Comparison of ENCODE assay signal across 8 mouse cellular contexts in the genomic region with DNA sequence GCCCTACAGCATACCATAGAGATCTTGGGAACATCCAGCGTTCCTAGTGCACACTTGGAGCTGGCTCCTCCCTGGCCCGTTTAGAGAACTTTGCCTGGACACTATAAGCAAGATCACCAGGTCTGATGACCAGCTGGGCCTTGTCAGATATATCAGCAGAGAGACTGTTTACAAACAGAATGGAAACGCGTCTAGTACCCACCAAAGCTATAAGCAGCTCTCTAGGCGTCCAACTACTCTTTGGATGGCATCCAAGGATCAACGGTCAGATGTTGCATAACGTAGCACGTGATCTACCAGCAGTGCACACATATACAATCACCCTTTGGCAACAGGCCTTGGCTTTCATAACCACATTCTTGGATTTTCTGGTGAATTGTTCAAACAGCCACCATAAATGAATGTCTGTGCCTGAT. TPM values are rescaled to one million over a fixed set of nuclear protein-coding genes. Genes with fewer than 3 reads are reported as not detected.
A peak's percentile ranks its signal among the peaks of the same experiment; 100 is the strongest.
DNase-seq lines count a peak whose midpoint lies in the region; ATAC-seq and TF ChIP-seq lines count a peak whose summit lies in the region.

No protein-coding gene starts in this region.

- no peaks in the 10 kb centered on the region for H3K4me1 ChIP-seq in hindbrain, postnatal 0 days (ENCODE audit: insufficient read depth, low read length)
- peaks cover 17% of the 10 kb centered on the region for H3K4me1 ChIP-seq in hindbrain, embryonic 10.5 days (replicated peaks)

- no peaks in the 10 kb centered on the region for H3K36me3 ChIP-seq in hindbrain, postnatal 0 days (ENCODE audit: insufficient read depth, low read length)
- H3K36me3 ChIP-seq in hindbrain, embryonic 10.5 days: no peaks in the 10 kb centered on the region

- no peaks in the 10 kb centered on the region for H3K27me3 ChIP-seq in hindbrain, postnatal 0 days (ENCODE audit: insufficient read depth, low read length)
- H3K27me3 ChIP-seq in hindbrain, embryonic 10.5 days (ENCODE audit: insufficient read depth, poor library complexity, severe bottlenecking): no peaks in the 10 kb centered on the region

- TF ChIP-seq CTCF in hindbrain, postnatal 0 days (IDR thresholded peaks at IDR 0.05; ENCODE audit: low read depth): no peak

- 47% methylated on average over 8 of the region's 8 CpGs for WGBS in hindbrain, postnatal 0 days
- WGBS in hindbrain, embryonic 10.5 days: 94% methylated on average over 8 of the region's 8 CpGs

- no peak overlapping the region for H3K9ac ChIP-seq in hindbrain, postnatal 0 days (replicated peaks; ENCODE audit: low read length)

- no peak for ATAC-seq in hindbrain, postnatal 0 days
- peak; percentile 84 for ATAC-seq in megakaryocyte-erythroid progenitor cell, adult 5-6 weeks (replicated peaks; ENCODE audit: low FRiP score, low TSS enrichment, poor library complexity, severe bottlenecking)

- no peak overlapping the region for H3K27ac ChIP-seq in hindbrain, postnatal 0 days
- no peak overlapping the region for H3K27ac ChIP-seq in hindbrain, embryonic 10.5 days

- no peaks in the 10 kb centered on the region for H3K9me3 ChIP-seq in hindbrain, postnatal 0 days (ENCODE audit: low read length)
- H3K9me3 ChIP-seq in hindbrain, embryonic 10.5 days: no peaks in the 10 kb centered on the region

- H3K4me2 ChIP-seq in hindbrain, postnatal 0 days (ENCODE audit: low read depth, low read length): no peak overlapping the region

- DNase-seq in hindbrain, postnatal 0 days (ENCODE audit: low spot score): peak; percentile 52
- no peak for DNase-seq in hindbrain, embryonic 10.5 days (ENCODE audit: low spot score)
- peak; percentile 63 for DNase-seq in fibroblast of lung, adult 2 months (ENCODE audit: low read depth)
- DNase-seq in kidney, postnatal 25 days: peak; percentile 82 to 87
- no peak for DNase-seq in layer of hippocampus, postnatal 14 days (ENCODE audit: low spot score in 2 of 2)
- no peak for DNase-seq in frontal cortex, postnatal 25 days (ENCODE audit: low spot score in 2 of 2)
- no peak for DNase-seq in frontal cortex, adult 2 months (ENCODE audit: extremely low spot score in 1 of 2, low spot score in 1 of 2)

- H3K4me3 ChIP-seq in hindbrain, postnatal 0 days (ENCODE audit: low read length): no peak overlapping the region
- H3K4me3 ChIP-seq in hindbrain, embryonic 10.5 days: no peak overlapping the region

RNA-seq across cellular contexts. Expression of a gene that starts 46.4 kb away (rescaled TPM):
- 32.1 and 36.9 TPM in 2 replicates for total RNA-seq in hindbrain, postnatal 0 days (2014; rRNA removed)
- polyA plus RNA-seq in hindbrain, postnatal 0 days (2015; fragmentation: Nextera tagmentation; extraction: Ambion mirVana): 65.0 and 67.6 TPM in 2 replicates
- 44.3 and 51.2 TPM in 2 replicates for polyA plus RNA-seq in hindbrain, embryonic 10.5 days (2016; fragmentation: Nextera tagmentation; extraction: Ambion mirVana)
- 293 and 359 TPM in 2 replicates for total RNA-seq in megakaryocyte-erythroid progenitor cell, adult 5-6 weeks (2014; fragmentation: Nextera tagmentation)
- total RNA-seq in megakaryocyte-erythroid progenitor cell, adult 5-6 weeks (2017): 158 and 161 TPM in 2 replicates
- 10 to 100 TPM; 56.9 to 58.0 TPM for total RNA-seq in layer of hippocampus, postnatal 14 days (2021)
- polyA plus RNA-seq in frontal cortex, adult 2 months (2012; rRNA removed): 38.2 and 43.4 TPM in 2 replicates

Comparison
In these comparisons a context has a peak if more than half of its experiments do, and no peak if none do; other contexts are left out.
1. DNase-seq: peak in hindbrain, postnatal 0 days (single experiment), fibroblast of lung, adult 2 months (single experiment) and kidney, postnatal 25 days (2 of 2); none in hindbrain, embryonic 10.5 days (single experiment), layer of hippocampus, postnatal 14 days (0 of 2), frontal cortex, postnatal 25 days (0 of 2) and frontal cortex, adult 2 months (0 of 2).